Mouse (Mus musculus) MEL (cell line): ENCODE results near the gene Madd. TPM values are rescaled to one million over a fixed set of nuclear protein-coding genes. Genes with fewer than 3 reads are reported as not detected.

ENCODE experiments used
- DNase-seq: peaks from one replicate; pipeline ENCODE4 v3.0.0; 2011; ENCODE audit warnings: low read depth, low spot score
- H3K27ac ChIP-seq: 2 replicates; pipeline ENCODE4 v1.5.1; 2012; ENCODE audit warnings: low read depth, mild to moderate bottlenecking, control low read depth, low read length, moderate library complexity; ENCODE audit not compliant: control insufficient read depth
- H3K27me3 ChIP-seq, 2 experiments: fragments of 150-350 bp in 1 of 2; sonication (generic) in 1 of 2; 2 replicates each; pipeline ENCODE4 v1.6.1; 2012; ENCODE audit warnings: low read length in 2 of 2, mild to moderate bottlenecking in 2 of 2, improper control_type of control experiment in 1 of 2, moderate library complexity in 1 of 2; ENCODE audit not compliant: insufficient read depth in 2 of 2, control insufficient read depth in 1 of 2
- H3K36me3 ChIP-seq, 2 experiments: 2 replicates each; pipeline ENCODE4 v1.6.1; 2012 to 2014; ENCODE audit warnings: low read length in 2 of 2, improper control_type of control experiment in 1 of 2, inconsistent platforms in 1 of 2, mild to moderate bottlenecking in 1 of 2; ENCODE audit not compliant: insufficient read depth in 2 of 2, control insufficient read depth in 1 of 2
- H3K4me1 ChIP-seq, 2 experiments: fragments of 150-350 bp in 1 of 2; sonication (generic) in 1 of 2; 2 replicates each; pipeline ENCODE4 v1.6.1; 2012; ENCODE audit warnings: low read length in 2 of 2, improper control_type of control experiment in 1 of 2, mild to moderate bottlenecking in 1 of 2; ENCODE audit not compliant: insufficient read depth in 2 of 2, control insufficient read depth in 1 of 2
- H3K4me3 ChIP-seq, 2 experiments: fragments of 150-350 bp in 1 of 2; sonication (generic) in 1 of 2; 2 replicates each; pipeline ENCODE4 v1.5.1; 2012; ENCODE audit warnings: low read depth in 2 of 2, low read length in 2 of 2, mild to moderate bottlenecking in 2 of 2, moderate library complexity in 2 of 2, control low read depth in 1 of 2, improper control_type of control experiment in 1 of 2; ENCODE audit not compliant: control insufficient read depth in 1 of 2, insufficient read depth in 1 of 2
- H3K79me2 ChIP-seq: 2 replicates; pipeline ENCODE4 v1.6.1; 2012; ENCODE audit warnings: mild to moderate bottlenecking, low read length, moderate library complexity; ENCODE audit not compliant: control insufficient read depth, poor library complexity, insufficient read depth
- H3K9ac ChIP-seq: 2 replicates; pipeline ENCODE4 v1.6.1; 2012; ENCODE audit warnings: low read depth, mild to moderate bottlenecking, control low read depth, low read length, moderate library complexity; ENCODE audit not compliant: control insufficient read depth, poor library complexity, severe bottlenecking
- H3K9me3 ChIP-seq: fragments of 150-350 bp; sonication (generic); replicated peaks from 2 replicates; pipeline ENCODE4 v1.6.1; 2012; ENCODE audit warnings: mild to moderate bottlenecking, low read length, improper control_type of control experiment, moderate library complexity; ENCODE audit not compliant: insufficient read depth
- ETS1 ChIP-seq: IDR thresholded peaks from 2 replicates; pipeline ENCODE4 v1.6.1; 2012; ENCODE audit warnings: low read depth, mild to moderate bottlenecking, inconsistent platforms, low read length, improper control_type of control experiment, moderate library complexity
- GABPA ChIP-seq: IDR thresholded peaks from 2 replicates; pipeline ENCODE4 v1.6.1; 2012; ENCODE audit warnings: low read depth, mild to moderate bottlenecking, inconsistent platforms, low read length, improper control_type of control experiment, moderate library complexity
- MAFK ChIP-seq: IDR thresholded peaks from 2 replicates; pipeline ENCODE4 v1.6.1; 2011; ENCODE audit warnings: low read depth, mild to moderate bottlenecking, low read length, improper control_type of control experiment, borderline replicate concordance
- MAZ ChIP-seq: IDR thresholded peaks from 2 replicates; pipeline ENCODE4 v1.6.1; 2012; ENCODE audit warnings: low read depth, mild to moderate bottlenecking, inconsistent platforms, low read length, improper control_type of control experiment
- MEF2A ChIP-seq: IDR thresholded peaks from 2 replicates; pipeline ENCODE4 v1.6.1; 2014; ENCODE audit warnings: low read depth, mild to moderate bottlenecking, inconsistent platforms, low read length, improper control_type of control experiment; ENCODE audit not compliant: poor library complexity, insufficient replicate concordance, severe bottlenecking; ENCODE audit errors: extremely low read depth
- MYB ChIP-seq: IDR thresholded peaks from 2 replicates; pipeline ENCODE4 v1.6.1; 2011; ENCODE audit warnings: mild to moderate bottlenecking, low read depth, low read length, improper control_type of control experiment
- NRF1 ChIP-seq: IDR thresholded peaks from 2 replicates; pipeline ENCODE4 v1.6.1; 2014; ENCODE audit warnings: low read depth, mild to moderate bottlenecking, inconsistent platforms, low read length, improper control_type of control experiment, moderate library complexity; ENCODE audit not compliant: poor library complexity, insufficient read depth, severe bottlenecking
- POLR2A ChIP-seq, 2 experiments: IDR thresholded peaks; 2 replicates each; pipeline ENCODE4 v1.6.1; 2011 to 2012; ENCODE audit warnings: low read length in 2 of 2, mild to moderate bottlenecking in 2 of 2, control low read depth in 1 of 2, improper control_type of control experiment in 1 of 2, low read depth in 1 of 2, moderate library complexity in 1 of 2; ENCODE audit not compliant: control insufficient read depth in 1 of 2, insufficient read depth in 1 of 2, poor library complexity in 1 of 2
- POLR2AphosphoS2 ChIP-seq: IDR thresholded peaks from 2 replicates; pipeline ENCODE4 v1.6.1; 2011; ENCODE audit warnings: low read length, improper control_type of control experiment
- POLR2AphosphoS5 ChIP-seq: IDR thresholded peaks from 2 replicates; pipeline ENCODE4 v1.6.1; 2012; ENCODE audit warnings: low read depth, borderline replicate concordance, mild to moderate bottlenecking, inconsistent platforms, low read length, moderate library complexity, mixed read lengths
- RAD21 ChIP-seq: IDR thresholded peaks from 2 replicates; pipeline ENCODE4 v1.6.1; 2011; ENCODE audit warnings: mild to moderate bottlenecking, low read depth, low read length, improper control_type of control experiment
- RCOR1 ChIP-seq: IDR thresholded peaks from 2 replicates; pipeline ENCODE4 v1.6.1; 2012; ENCODE audit warnings: low read depth, mild to moderate bottlenecking, inconsistent platforms, low read length, improper control_type of control experiment
- TCF12 ChIP-seq: IDR thresholded peaks from 2 replicates; pipeline ENCODE4 v1.6.1; 2014; ENCODE audit warnings: low read depth, mild to moderate bottlenecking, inconsistent platforms, low read length, improper control_type of control experiment, moderate library complexity
- UBTF ChIP-seq: IDR thresholded peaks from 2 replicates; pipeline ENCODE4 v1.6.1; 2012; ENCODE audit warnings: low read depth, mild to moderate bottlenecking, inconsistent platforms, low read length, improper control_type of control experiment, moderate library complexity, borderline replicate concordance; ENCODE audit not compliant: insufficient read depth
- USF1 ChIP-seq: IDR thresholded peaks from 2 replicates; pipeline ENCODE4 v1.6.1; 2014; ENCODE audit warnings: low read depth, mild to moderate bottlenecking, inconsistent platforms, low read length, improper control_type of control experiment, moderate library complexity
- ZC3H11A ChIP-seq: IDR thresholded peaks from 2 replicates; pipeline ENCODE4 v1.6.1; 2012; ENCODE audit warnings: low read depth, mild to moderate bottlenecking, inconsistent platforms, low read length, improper control_type of control experiment
- ZMIZ1 ChIP-seq: IDR thresholded peaks from 2 replicates; pipeline ENCODE4 v1.6.1; 2012; ENCODE audit warnings: low read depth, mild to moderate bottlenecking, inconsistent platforms, low read length, improper control_type of control experiment, moderate library complexity
- ZNF384 ChIP-seq: IDR thresholded peaks from 2 replicates; pipeline ENCODE4 v1.6.1; 2012; ENCODE audit warnings: low read depth, mild to moderate bottlenecking, inconsistent platforms, low read length, improper control_type of control experiment
- polyA plus RNA-seq, 2 experiments: library from polyadenylated mRNA; stranded (reverse) in 1 of 2; unstranded in 1 of 2; fragments of >175 nt in 1 of 2; fragments of >200 nt in 1 of 2; gene quantifications; 2 replicates each; pipeline versions ENCODE4 v1.2.1 to v1.2.4; 2012; ENCODE audit warnings: low replicate concordance in 2 of 2, low read depth in 1 of 2; ENCODE audit not compliant: insufficient read length in 2 of 2, insufficient read depth in 1 of 2, missing spikeins in 1 of 2
- total RNA-seq: library from RNA; depleted of rRNA; stranded (reverse); fragments of 300-350 nt; gene quantifications from 2 replicates; pipeline ENCODE4 v1.2.3, GENCODE M21; 2012

Madd gene
- total and polyA plus RNA-seq, 3 experiments: 17.5 to 27.4 TPM; not detected in 1

DNA sequence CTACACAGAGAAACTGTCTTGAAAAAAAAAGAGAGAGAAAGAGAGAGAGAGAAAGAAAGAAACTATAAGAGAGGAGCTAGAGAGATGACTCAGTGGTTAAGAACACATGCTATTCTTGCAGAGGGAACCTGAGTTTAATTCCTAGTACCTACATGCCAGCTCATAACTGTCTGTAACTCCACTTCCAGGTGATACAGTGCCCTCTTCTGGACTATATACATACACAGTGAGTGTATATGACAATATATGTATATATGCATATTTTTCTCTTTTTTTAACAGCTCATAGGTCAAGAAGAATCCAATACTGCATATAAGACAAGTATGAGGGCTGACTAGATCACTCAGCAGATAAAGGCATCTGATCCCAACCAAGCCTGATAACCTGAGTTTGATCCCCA, 29.7 kb upstream of the Madd start (continued):
- TF ChIP-seq MAFK (no peak), RAD21 (peak; percentile 55), MEF2A (no peak), ZC3H11A (peak; percentile 40), GABPA (no peak), POLR2A (IDR thresholded peaks at IDR 0.05; ENCODE audit: control insufficient read depth in 1 of 2, insufficient read depth in 1 of 2, low read depth in 1 of 2, low read length in 2 of 2, poor library complexity in 1 of 2) (no peak), NRF1 (no peak), MYB (no peak), ZNF384 (no peak), USF1 (no peak), RCOR1 (no peak), POLR2AphosphoS5 (no peak), TCF12 (no peak)

GRCm38 (mm10) chr2:91206254-91206775, 22.7 kb upstream of the Madd start:
- Histone ChIP-seq H3K9me3 (no peaks in the 10 kb centered on the region), H3K79me2 (peaks cover 3% of the 10 kb centered on the region; the same call in 1 of the 2 replicates), H3K27ac (no peak overlapping the region), H3K4me1 (peaks cover 0 to 10% of the 10 kb centered on the region in 2 experiments; a peak in 2 of 4 replicates)
- no peak for DNase-seq
- TF ChIP-seq ZMIZ1: no peak
- TF ChIP-seq ETS1: no peak
- no peak for TF ChIP-seq UBTF
- TF ChIP-seq MAFK: no peak
- no peak for TF ChIP-seq POLR2AphosphoS2
- no peak for TF ChIP-seq MEF2A
- no peak for TF ChIP-seq USF1
- no peak for TF ChIP-seq MAZ
- TF ChIP-seq, all 39 proteins: peak for 0
- Histone ChIP-seq H3K27me3 (no peaks in the 10 kb centered on the region), H3K9ac (no peak overlapping the region), H3K36me3 (peaks cover 8 to 9% of the 10 kb centered on the region in 2 experiments), H3K4me3 (no peak overlapping the region)
